Mouse (Mus musculus): ENCODE measurements around the gene Zswim3. TPM values are rescaled to one million over a fixed set of nuclear protein-coding genes. Genes with fewer than 3 reads are reported as not detected.
A peak's percentile ranks its signal among the peaks of the same experiment; 100 is the strongest.

The Zswim3 gene
- polyA plus RNA-seq, 1 experiment from 2014 or later, result 16.7 TPM

GRCm38 (mm10) chr2:164822636-164823165 lies 17.8 kb downstream of the Zswim3 start, which contains the start of gene Zswim1:
Zswim1 (plus strand) TSS chr2:164822686.
- peaks cover 62% of the 10 kb centered on the region for H3K36me3 ChIP-seq
- 2% methylated on average over 32 of the region's 32 CpGs for WGBS

DNA sequence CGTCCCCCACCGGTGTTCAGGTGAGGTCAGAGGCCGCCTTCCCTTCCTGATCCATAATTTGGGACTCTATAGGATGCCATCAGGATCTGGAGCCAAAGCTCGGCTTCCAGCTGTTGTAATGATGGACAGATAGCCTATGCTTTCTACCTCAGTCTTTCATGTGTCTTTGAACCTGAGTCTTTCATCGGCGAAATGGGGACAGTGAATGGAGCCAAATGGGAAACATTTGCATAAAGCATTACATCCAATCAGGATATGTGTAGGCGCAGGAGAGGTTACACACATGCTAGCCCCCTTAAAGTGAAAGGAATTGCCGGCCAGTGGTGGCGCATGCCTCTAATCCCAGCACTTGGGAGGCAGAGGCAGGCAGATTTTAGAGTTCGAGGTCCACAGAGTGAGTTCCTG lies 18.3 kb downstream of the Zswim3 start:
- H3K27ac ChIP-seq (replicated peaks), result peak overlapping the region; percentile 92
- 2% methylated on average over 10 of the region's 10 CpGs for WGBS
- peak overlapping the region; percentile 56 for H3K4me2 ChIP-seq
- peak overlapping the region; percentile 76 for H3K9ac ChIP-seq
- ATAC-seq (ENCODE audit: low read depth), result peak; percentile 86
- H3K4me1 ChIP-seq (replicated peaks), result peaks cover 28% of the 10 kb centered on the region
- H3K4me3 ChIP-seq, result peak overlapping the region; percentile 68
- no peaks in the 10 kb centered on the region for H3K27me3 ChIP-seq
- H3K36me3 ChIP-seq, result peaks cover 63% of the 10 kb centered on the region
- no peaks in the 10 kb centered on the region for H3K9me3 ChIP-seq

More at GRCm38 (mm10) chr2:164822636-164823165, 17.8 kb downstream of the Zswim3 start, which contains the start of gene Zswim1:
- H3K4me2 ChIP-seq, result peak within 1 kb of the TSS; percentile 56
- H3K27ac ChIP-seq (replicated peaks), result peak within 1 kb of the TSS; percentile 92
- peak; percentile 99 for ATAC-seq (ENCODE audit: low read depth)
- peak within 1 kb of the TSS; percentile 76 for H3K9ac ChIP-seq
- no peaks in the 10 kb centered on the region for H3K9me3 ChIP-seq
- peaks cover 28% of the 10 kb centered on the region for H3K4me1 ChIP-seq (replicated peaks)
- no peaks in the 10 kb centered on the region for H3K27me3 ChIP-seq
- H3K4me3 ChIP-seq, result peak within 1 kb of the TSS; percentile 68

GRCm38 (mm10) chr2:164823969-164824368 lies 19.1 kb downstream of the Zswim3 start:
- no peak overlapping the region for H3K9ac ChIP-seq
- no peaks in the 10 kb centered on the region for H3K27me3 ChIP-seq
- 93% methylated on average over 4 of the region's 4 CpGs for WGBS
- ATAC-seq (ENCODE audit: low read depth), result no peak
- H3K27ac ChIP-seq (replicated peaks), result no peak overlapping the region
- peak overlapping the region; percentile 56 for H3K4me2 ChIP-seq
- H3K36me3 ChIP-seq, result peaks cover 71% of the 10 kb centered on the region
- H3K4me3 ChIP-seq, result peak overlapping the region; percentile 68; the same call in 1 of the 2 replicates
- H3K9me3 ChIP-seq, result no peaks in the 10 kb centered on the region
- H3K4me1 ChIP-seq (replicated peaks), result peaks cover 28% of the 10 kb centered on the region

DNA sequence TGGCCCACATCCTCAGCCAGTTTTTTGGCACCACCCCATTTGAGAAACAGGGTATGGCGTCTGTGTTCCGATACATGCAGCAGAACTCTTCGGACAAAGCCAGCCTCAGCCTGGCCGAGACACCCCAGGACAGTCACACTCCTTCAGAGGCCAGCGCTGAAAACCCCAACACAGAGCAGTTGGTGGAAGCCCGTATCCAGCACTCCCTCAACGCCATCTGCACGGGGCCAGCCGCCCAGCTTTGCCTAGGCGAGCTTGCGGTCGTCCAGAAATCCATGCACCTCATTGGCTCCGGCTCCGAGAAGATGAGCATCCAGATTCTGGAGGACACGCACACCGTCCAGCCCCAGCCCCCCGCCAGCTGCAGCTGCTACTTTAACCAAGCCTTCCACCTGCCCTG lies 20.6 kb downstream of the Zswim3 start:
- Histone ChIP-seq H3K27ac (replicated peaks) (no peak overlapping the region), H3K9ac (no peak overlapping the region), H3K4me3 (no peak overlapping the region), H3K27me3 (no peaks in the 10 kb centered on the region), H3K9me3 (no peaks in the 10 kb centered on the region), H3K4me1 (replicated peaks) (peaks cover 28% of the 10 kb centered on the region), H3K4me2 (no peak overlapping the region), H3K36me3 (peaks cover 62% of the 10 kb centered on the region)
- no peak for ATAC-seq (ENCODE audit: low read depth)
- WGBS, result 95% methylated on average over 17 of the region's 17 CpGs

GRCm38 (mm10) chr2:164827146-164827850 lies 22.4 kb downstream of the Zswim3 start:
- no peaks in the 10 kb centered on the region for H3K27me3 ChIP-seq
- 91% methylated on average over 16 of the region's 16 CpGs for WGBS

GRCm38 (mm10) chr2:164828437-164828836 lies 23.5 kb downstream of the Zswim3 start, which contains the start of gene Spata25:
Spata25 (minus strand) TSS chr2:164828537.
- Histone ChIP-seq H3K27me3 (no peaks in the 10 kb centered on the region), H3K9me3 (no peaks in the 10 kb centered on the region), H3K4me3 (no peak within 1 kb of the TSS), H3K27ac (replicated peaks) (no peak within 1 kb of the TSS), H3K9ac (no peak within 1 kb of the TSS), H3K36me3 (peaks cover 46% of the 10 kb centered on the region), H3K4me1 (replicated peaks) (peaks cover 28% of the 10 kb centered on the region), H3K4me2 (no peak within 1 kb of the TSS)
- ATAC-seq (ENCODE audit: low read depth), result no peak
- WGBS, result 95% methylated on average over 6 of the region's 6 CpGs

More at GRCm38 (mm10) chr2:164827146-164827850, 22.4 kb downstream of the Zswim3 start:
- no peaks in the 10 kb centered on the region for H3K9me3 ChIP-seq
- no peak for ATAC-seq (ENCODE audit: low read depth)
- peaks cover 26% of the 10 kb centered on the region for H3K4me1 ChIP-seq (replicated peaks)
- peaks cover 46% of the 10 kb centered on the region for H3K36me3 ChIP-seq
- no peak overlapping the region for H3K4me2 ChIP-seq
- no peak overlapping the region for H3K9ac ChIP-seq
- H3K27ac ChIP-seq (replicated peaks), result no peak overlapping the region
- H3K4me3 ChIP-seq, result no peak overlapping the region

GRCm38 (mm10) chr2:164829090-164829489 lies 24.2 kb downstream of the Zswim3 start:
- Histone ChIP-seq H3K9ac (no peak overlapping the region), H3K4me2 (no peak overlapping the region), H3K9me3 (no peaks in the 10 kb centered on the region), H3K36me3 (peaks cover 46% of the 10 kb centered on the region), H3K4me3 (no peak overlapping the region), H3K4me1 (replicated peaks) (peaks cover 24% of the 10 kb centered on the region), H3K27me3 (no peaks in the 10 kb centered on the region), H3K27ac (replicated peaks) (no peak overlapping the region)
- no peak for ATAC-seq (ENCODE audit: low read depth)
- 100% methylated on average over 1 of the region's 1 CpGs for WGBS

DNA sequence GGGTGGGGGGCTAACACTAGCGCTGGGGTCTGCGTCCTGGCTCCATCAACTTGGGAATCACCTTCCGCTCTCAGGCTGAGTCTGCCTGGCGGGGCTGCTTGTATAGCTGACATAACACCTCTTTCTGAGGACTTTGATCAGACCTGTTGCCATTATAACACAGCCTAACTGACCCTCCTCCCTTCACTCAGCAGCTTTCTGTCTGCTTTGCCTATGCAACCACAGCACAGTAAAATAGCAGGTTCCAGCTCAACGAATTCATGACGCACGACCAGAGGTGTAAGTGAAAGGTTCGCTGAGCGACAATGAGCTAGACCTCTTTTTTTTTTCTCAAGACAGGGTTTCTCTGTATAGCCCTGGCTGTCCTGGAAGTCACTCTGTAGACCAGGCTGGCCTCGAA lies 26.1 kb downstream of the Zswim3 start:
- H3K4me3 ChIP-seq, result no peak overlapping the region
- peaks cover 31% of the 10 kb centered on the region for H3K36me3 ChIP-seq
- no peak overlapping the region for H3K9ac ChIP-seq
- no peaks in the 10 kb centered on the region for H3K27me3 ChIP-seq
- 91% methylated on average over 10 of the region's 10 CpGs for WGBS
- no peak overlapping the region for H3K4me2 ChIP-seq
- ATAC-seq (ENCODE audit: low read depth), result no peak
- peaks cover 28% of the 10 kb centered on the region for H3K4me1 ChIP-seq (replicated peaks)
- H3K9me3 ChIP-seq, result no peaks in the 10 kb centered on the region
- no peak overlapping the region for H3K27ac ChIP-seq (replicated peaks)

DNA sequence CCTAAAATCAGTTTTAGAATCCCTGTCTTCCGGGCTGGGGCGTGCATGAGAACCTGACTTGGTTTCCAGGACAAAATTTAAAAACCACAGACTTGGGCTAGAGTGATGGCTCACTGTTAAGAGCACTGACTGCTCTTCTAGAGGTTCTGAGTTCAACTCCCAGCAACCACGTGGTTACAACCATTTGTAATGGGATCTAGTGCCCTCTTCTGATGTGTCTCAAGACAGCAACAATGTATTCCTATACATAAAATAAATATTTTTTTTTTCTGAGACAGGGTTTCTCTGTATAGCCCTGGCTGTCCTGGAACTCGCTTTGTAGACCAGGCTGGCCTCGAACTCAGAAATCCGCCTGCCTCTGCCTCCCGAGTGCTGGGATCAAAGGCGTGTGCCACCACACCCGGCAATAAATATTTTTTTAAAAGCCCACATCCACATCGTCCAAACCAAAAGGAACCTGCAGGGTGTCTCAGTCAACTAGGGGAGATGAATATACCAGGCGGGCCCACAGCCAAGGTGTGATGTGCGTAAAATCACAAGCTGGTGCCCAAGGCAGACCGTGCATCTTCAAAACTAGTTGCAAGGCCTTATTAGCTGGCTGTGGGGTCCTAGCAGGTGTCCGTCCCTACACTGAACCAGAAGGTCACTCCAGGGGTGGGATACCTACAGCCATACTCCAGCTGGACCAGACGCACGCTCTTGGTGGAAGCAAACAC lies 27.3 kb downstream of the Zswim3 start:
- no peaks in the 10 kb centered on the region for H3K9me3 ChIP-seq
- peaks cover 29% of the 10 kb centered on the region for H3K36me3 ChIP-seq
- H3K27ac ChIP-seq (replicated peaks), result peak overlapping the region; percentile 79
- H3K4me2 ChIP-seq, result peak overlapping the region; percentile 87
- H3K4me1 ChIP-seq (replicated peaks), result peaks cover 25% of the 10 kb centered on the region
- 0 out of 2 replicates have a peak, but pooled peaks have one; percentile 2 for ATAC-seq (ENCODE audit: low read depth)
- no peaks in the 10 kb centered on the region for H3K27me3 ChIP-seq
- H3K9ac ChIP-seq, result peak overlapping the region; percentile 76
- H3K4me3 ChIP-seq, result peak overlapping the region; percentile 59
- 64% methylated on average over 16 of the region's 16 CpGs for WGBS

GRCm38 (mm10) chr2:164832748-164833301 lies 27.9 kb downstream of the Zswim3 start, which contains the start of gene Ctsa:
Ctsa (plus strand) TSS chr2:164832873.
- H3K27ac ChIP-seq (replicated peaks), result peak within 1 kb of the TSS; percentile 79
- no peaks in the 10 kb centered on the region for H3K27me3 ChIP-seq
- peaks cover 23% of the 10 kb centered on the region for H3K36me3 ChIP-seq
- peak within 1 kb of the TSS; percentile 59 for H3K4me3 ChIP-seq
- peaks cover 25% of the 10 kb centered on the region for H3K4me1 ChIP-seq (replicated peaks)
- H3K9me3 ChIP-seq, result no peaks in the 10 kb centered on the region
- WGBS, result 1% methylated on average over 35 of the region's 35 CpGs
- peak; percentile 78 for ATAC-seq (ENCODE audit: low read depth)
- H3K4me2 ChIP-seq, result peak within 1 kb of the TSS; percentile 87
- peak within 1 kb of the TSS; percentile 76 for H3K9ac ChIP-seq

DNA sequence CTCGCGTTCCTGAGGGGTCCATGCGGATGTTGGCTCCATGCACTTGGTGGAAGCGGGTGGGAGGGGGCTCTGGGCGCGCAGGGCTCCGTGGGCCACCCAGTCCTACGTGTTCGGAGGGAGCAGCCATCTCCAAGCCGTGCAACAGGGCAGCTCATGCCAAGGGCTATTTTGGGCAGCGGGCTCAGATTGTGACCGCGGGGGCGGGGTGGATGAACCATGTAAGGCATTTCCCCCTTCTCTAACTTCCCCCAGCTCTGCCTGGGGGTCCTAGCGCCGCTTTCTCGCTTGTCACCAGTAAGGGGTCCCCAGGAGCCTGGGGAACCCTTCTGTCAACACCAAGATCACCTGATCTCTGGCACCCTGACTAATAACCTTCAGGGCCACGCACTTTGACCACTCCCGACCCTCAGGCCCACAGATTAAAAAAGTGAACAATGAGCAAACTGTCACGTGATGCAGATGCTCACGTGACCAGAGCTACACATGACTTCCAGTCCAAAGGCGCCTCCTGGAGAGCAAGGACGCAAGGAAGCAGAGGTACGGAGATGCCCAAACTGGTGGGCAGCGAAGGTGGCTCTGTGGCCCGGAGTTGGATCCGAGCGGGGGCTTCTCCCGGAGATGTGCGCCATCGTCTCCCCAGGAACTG lies 28.5 kb downstream of the Zswim3 start, which contains the start of gene Neurl2:
TSS of gene Neurl2 (minus strand) at position 143 of the 646 bp plus-strand sequence.
- ATAC-seq (ENCODE audit: low read depth), result peak; percentile 82
- Histone ChIP-seq H3K9me3 (no peaks in the 10 kb centered on the region), H3K4me3 (peak within 1 kb of the TSS; percentile 59), H3K9ac (peak within 1 kb of the TSS; percentile 76), H3K27me3 (no peaks in the 10 kb centered on the region), H3K27ac (replicated peaks) (peak within 1 kb of the TSS; percentile 79), H3K4me1 (replicated peaks) (peaks cover 25% of the 10 kb centered on the region), H3K36me3 (peaks cover 23% of the 10 kb centered on the region), H3K4me2 (peak within 1 kb of the TSS; percentile 87)
- WGBS, result under 1% methylated on average over 31 of the region's 31 CpGs

All from neural tube, embryonic 13.5 days (tissue).